Mouse (Mus musculus): ENCODE results near the gene Akr1b8. TPM values are rescaled to one million over a fixed set of nuclear protein-coding genes. Genes with fewer than 3 reads are reported as not detected.
"Not testable (repeated sequence)": the region's sequence is repeated elsewhere in the genome, so short reads cannot be mapped to it uniquely, and the experiment has no call there.

Gene Akr1b8
- polyA plus RNA-seq, 1 experiment from 2014 or later, result 11.5 TPM

DNA sequence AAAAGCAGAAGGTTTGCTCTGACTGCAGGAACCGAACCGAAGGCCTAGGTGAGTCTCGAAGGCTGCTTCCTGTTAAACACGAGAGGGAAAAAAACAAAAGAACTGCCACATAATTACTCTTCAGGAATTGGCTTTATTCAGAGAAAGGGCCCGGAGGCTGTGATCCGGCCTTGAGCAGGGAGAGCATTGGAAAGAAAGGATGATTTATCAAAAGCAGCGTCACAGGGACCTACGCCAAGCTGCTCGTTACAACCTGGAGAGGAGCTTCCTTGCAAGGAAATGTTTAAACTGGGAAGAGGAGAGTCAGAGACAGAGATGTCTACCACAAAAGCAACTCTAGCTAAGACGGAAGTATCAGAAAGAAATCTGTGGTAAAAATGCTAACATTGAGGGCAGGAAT, 53.5 kb downstream of the Akr1b8 start:
- no peak overlapping the region for H3K27ac ChIP-seq (replicated peaks in 1 of 2; ENCODE audit: control insufficient read depth in 1 of 2, insufficient read depth in 1 of 2, low read depth in 2 of 2, low read length in 2 of 2)
- no peak overlapping the region for H3K9ac ChIP-seq (ENCODE audit: low read length)
- H3K9me3 ChIP-seq (ENCODE audit: control insufficient read depth, low read length), result no peaks in the 10 kb centered on the region
- peaks cover 0 to 2% of the 10 kb centered on the region in 2 experiments; a peak in 1 of 4 replicates for H3K4me1 ChIP-seq (ENCODE audit: control insufficient read depth in 2 of 2, insufficient read depth in 2 of 2, low read length in 2 of 2)
- H3K4me2 ChIP-seq (ENCODE audit: low read length), result no peak overlapping the region
- H3K27me3 ChIP-seq (ENCODE audit: control insufficient read depth, insufficient read depth, low read length), result no peaks in the 10 kb centered on the region
- no peak overlapping the region for H3K4me3 ChIP-seq (ENCODE audit: control insufficient read depth in 1 of 2, insufficient read depth in 1 of 2, low read depth in 1 of 2, low read length in 2 of 2)
- 85% methylated on average over 10 of the region's 10 CpGs for WGBS
- H3K36me3 ChIP-seq (ENCODE audit: control insufficient read depth, insufficient read depth, low read length), result no peaks in the 10 kb centered on the region
- ATAC-seq (ENCODE audit: insufficient number of reproducible peaks, insufficient read depth, low FRiP score, low read depth), result no peak

DNA sequence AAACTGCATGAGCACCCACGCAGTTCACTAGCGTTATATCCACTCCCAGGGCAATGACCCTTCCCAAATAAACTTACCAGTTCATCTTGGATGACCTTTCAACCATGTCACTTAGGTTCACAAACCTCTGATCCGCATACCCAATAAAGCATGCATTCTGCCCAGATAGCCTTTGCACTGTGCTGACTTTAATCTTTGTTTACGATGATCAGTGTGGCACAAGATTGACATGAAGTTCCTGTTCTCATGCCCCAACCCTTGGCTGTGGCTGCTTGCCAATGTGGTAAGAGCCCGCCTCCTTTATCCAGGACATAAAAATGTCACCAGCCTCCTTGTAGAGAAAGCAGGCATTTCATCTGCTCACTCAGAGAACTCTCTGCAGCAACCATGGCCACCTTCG, 58.1 kb downstream of the Akr1b8 start, which contains the start of gene Akr1b7:
TSS of gene Akr1b7 (plus strand) at position 312 of the 400 bp plus-strand sequence.
- WGBS, result 67% methylated on average over 6 of the region's 6 CpGs
- no peak within 1 kb of the TSS for H3K27ac ChIP-seq (replicated peaks in 1 of 2; ENCODE audit: control insufficient read depth in 1 of 2, insufficient read depth in 1 of 2, low read depth in 2 of 2, low read length in 2 of 2)
- H3K9me3 ChIP-seq (ENCODE audit: control insufficient read depth, low read length), result no peaks in the 10 kb centered on the region
- H3K4me1 ChIP-seq (ENCODE audit: control insufficient read depth in 2 of 2, insufficient read depth in 2 of 2, low read length in 2 of 2), result peaks cover 0 to 2% of the 10 kb centered on the region in 2 experiments; a peak in 1 of 4 replicates
- no peaks in the 10 kb centered on the region for H3K36me3 ChIP-seq (ENCODE audit: control insufficient read depth, insufficient read depth, low read length)
- no peak for ATAC-seq (ENCODE audit: insufficient number of reproducible peaks, insufficient read depth, low FRiP score, low read depth)
- H3K4me3 ChIP-seq (ENCODE audit: control insufficient read depth in 1 of 2, insufficient read depth in 1 of 2, low read depth in 1 of 2, low read length in 2 of 2), result no peak within 1 kb of the TSS
- no peak within 1 kb of the TSS for H3K9ac ChIP-seq (ENCODE audit: low read length)
- no peaks in the 10 kb centered on the region for H3K27me3 ChIP-seq (ENCODE audit: control insufficient read depth, insufficient read depth, low read length)
- H3K4me2 ChIP-seq (ENCODE audit: low read length), result no peak within 1 kb of the TSS

DNA sequence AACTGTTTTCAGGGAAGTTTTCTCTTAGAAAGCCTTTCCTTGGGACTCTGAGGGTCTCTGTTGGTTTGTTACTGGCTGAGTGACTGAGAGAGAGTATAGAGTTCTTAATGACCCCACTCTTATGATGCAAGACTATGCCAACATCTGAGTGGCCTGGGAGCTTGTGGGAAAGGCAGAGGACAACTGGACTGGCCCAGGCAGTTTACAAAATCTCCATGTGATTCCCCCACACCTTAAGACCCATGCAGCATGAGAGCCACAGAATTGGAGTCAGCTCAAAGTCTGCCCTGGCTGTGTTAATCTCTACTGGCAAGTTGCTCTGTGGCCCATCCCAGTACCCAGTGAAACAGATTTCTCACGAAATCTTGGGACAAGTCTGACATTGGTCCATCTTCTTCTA, 58.8 kb downstream of the Akr1b8 start:
- Histone ChIP-seq H3K27ac (replicated peaks in 1 of 2; ENCODE audit: control insufficient read depth in 1 of 2, insufficient read depth in 1 of 2, low read depth in 2 of 2, low read length in 2 of 2) (no peak overlapping the region), H3K9me3 (ENCODE audit: control insufficient read depth, low read length) (no peaks in the 10 kb centered on the region), H3K4me1 (ENCODE audit: control insufficient read depth in 2 of 2, insufficient read depth in 2 of 2, low read length in 2 of 2) (peaks cover 0 to 2% of the 10 kb centered on the region in 2 experiments; a peak in 1 of 4 replicates), H3K9ac (ENCODE audit: low read length) (no peak overlapping the region), H3K27me3 (ENCODE audit: control insufficient read depth, insufficient read depth, low read length) (no peaks in the 10 kb centered on the region), H3K36me3 (ENCODE audit: control insufficient read depth, insufficient read depth, low read length) (no peaks in the 10 kb centered on the region), H3K4me2 (ENCODE audit: low read length) (no peak overlapping the region), H3K4me3 (ENCODE audit: control insufficient read depth in 1 of 2, insufficient read depth in 1 of 2, low read depth in 1 of 2, low read length in 2 of 2) (no peak overlapping the region)
- ATAC-seq (ENCODE audit: insufficient number of reproducible peaks, insufficient read depth, low FRiP score, low read depth), result no peak
- WGBS, result 67% methylated on average over 1 of the region's 1 CpGs

DNA sequence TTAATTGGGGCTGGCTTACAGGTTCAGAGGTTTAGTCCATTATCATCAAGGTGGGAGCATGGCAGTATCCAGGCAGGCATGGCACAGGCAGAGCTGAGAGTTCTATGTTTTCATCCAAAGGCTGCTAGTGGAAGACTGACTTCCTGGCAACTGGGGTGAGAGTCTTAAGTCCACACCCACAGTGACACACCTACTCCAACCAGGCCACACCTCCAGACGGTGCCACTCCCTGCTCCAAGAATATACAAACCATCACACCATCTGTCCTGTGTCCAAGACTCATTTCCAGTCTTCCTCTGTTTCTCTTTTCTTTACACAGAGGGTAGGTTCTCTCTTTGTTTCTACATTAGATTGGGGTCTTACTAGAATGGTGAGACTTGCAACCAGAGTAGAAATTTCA, 59.5 kb downstream of the Akr1b8 start:
- not testable (repeated sequence) for H3K36me3 ChIP-seq (ENCODE audit: control insufficient read depth, insufficient read depth, low read length); H3K4me2 ChIP-seq (ENCODE audit: low read length); H3K9ac ChIP-seq (ENCODE audit: low read length); H3K4me3 ChIP-seq (ENCODE audit: control insufficient read depth in 1 of 2, insufficient read depth in 1 of 2, low read depth in 1 of 2, low read length in 2 of 2); ATAC-seq (ENCODE audit: insufficient number of reproducible peaks, insufficient read depth, low FRiP score, low read depth); H3K27me3 ChIP-seq (ENCODE audit: control insufficient read depth, insufficient read depth, low read length); H3K27ac ChIP-seq (replicated peaks in 1 of 2; ENCODE audit: control insufficient read depth in 1 of 2, insufficient read depth in 1 of 2, low read depth in 2 of 2, low read length in 2 of 2); H3K9me3 ChIP-seq (ENCODE audit: control insufficient read depth, low read length); H3K4me1 ChIP-seq (ENCODE audit: control insufficient read depth in 2 of 2, insufficient read depth in 2 of 2, low read length in 2 of 2)
- 50% methylated on average over 1 of the region's 1 CpGs for WGBS

DNA sequence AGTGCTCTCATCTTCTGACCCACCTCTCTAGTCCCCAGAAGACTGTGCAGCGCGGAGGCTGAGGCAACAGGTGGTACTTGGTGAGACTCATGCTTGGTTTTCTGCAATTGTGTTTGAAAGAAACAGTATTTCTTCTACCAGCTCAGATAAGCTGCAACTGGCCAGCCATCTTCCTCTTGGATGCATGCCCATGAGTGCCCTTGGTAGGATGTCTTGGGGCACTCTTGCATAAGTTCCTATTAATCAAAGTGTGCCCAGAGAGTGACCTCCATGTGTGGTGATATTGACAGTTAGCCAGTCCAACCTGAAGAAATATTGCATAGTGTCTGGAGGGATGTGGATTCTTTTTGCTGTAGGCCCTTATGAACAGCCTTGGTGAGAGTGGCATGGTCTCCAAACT, 62.6 kb downstream of the Akr1b8 start:
- Histone ChIP-seq H3K27ac (replicated peaks in 1 of 2; ENCODE audit: control insufficient read depth in 1 of 2, insufficient read depth in 1 of 2, low read depth in 2 of 2, low read length in 2 of 2) (no peak overlapping the region), H3K4me1 (ENCODE audit: control insufficient read depth in 2 of 2, insufficient read depth in 2 of 2, low read length in 2 of 2) (peaks cover 0 to 2% of the 10 kb centered on the region in 2 experiments; a peak in 1 of 4 replicates), H3K9ac (ENCODE audit: low read length) (no peak overlapping the region), H3K4me2 (ENCODE audit: low read length) (no peak overlapping the region), H3K4me3 (ENCODE audit: control insufficient read depth in 1 of 2, insufficient read depth in 1 of 2, low read depth in 1 of 2, low read length in 2 of 2) (no peak overlapping the region), H3K36me3 (ENCODE audit: control insufficient read depth, insufficient read depth, low read length) (no peaks in the 10 kb centered on the region), H3K9me3 (ENCODE audit: control insufficient read depth, low read length) (no peaks in the 10 kb centered on the region), H3K27me3 (ENCODE audit: control insufficient read depth, insufficient read depth, low read length) (no peaks in the 10 kb centered on the region)
- ATAC-seq (ENCODE audit: insufficient number of reproducible peaks, insufficient read depth, low FRiP score, low read depth), result no peak
- 90% methylated on average over 2 of the region's 2 CpGs for WGBS

Other genes starting within 250 kb of the Akr1b8 start
- gene Slc35b4, start 177.0 kb upstream of the Akr1b8 start, polyA plus RNA-seq (2014; fragmentation: Nextera tagmentation; extraction: Ambion mirVana), result 36.9 and 39.9 TPM in 2 replicates
- 183 and 187 TPM in 2 replicates for gene Akr1b3, start 36.6 kb upstream of the Akr1b8 start, polyA plus RNA-seq (2014; fragmentation: Nextera tagmentation; extraction: Ambion mirVana)
- gene Akr1b10, start 30.1 kb downstream of the Akr1b8 start, polyA plus RNA-seq (2014; fragmentation: Nextera tagmentation; extraction: Ambion mirVana), result 70.9 and 73.0 TPM in 2 replicates
- gene Akr1b7, start 58.2 kb downstream of the Akr1b8 start, polyA plus RNA-seq (2014; fragmentation: Nextera tagmentation; extraction: Ambion mirVana), result 0.15 TPM in 1 of 2 replicates, not detected in the other
- 40.1 and 58.2 TPM in 2 replicates for gene Bpgm, start 122.1 kb downstream of the Akr1b8 start, polyA plus RNA-seq (2014; fragmentation: Nextera tagmentation; extraction: Ambion mirVana)
- 122 and 123 TPM in 2 replicates for gene Cald1, start 244.4 kb downstream of the Akr1b8 start, polyA plus RNA-seq (2014; fragmentation: Nextera tagmentation; extraction: Ambion mirVana)

Data from heart, embryonic 14.5 days (tissue).